Mouse (Mus musculus) neural tube, embryonic 12.5 days (tissue): ENCODE results near the gene Col25a1. TPM values are rescaled to one million over a fixed set of nuclear protein-coding genes. Genes with fewer than 3 reads are reported as not detected.

Experiments used
- ATAC-seq: fragments of 200-750 bp; cut with Nextera tagmentation; 2 replicates; pipeline ENCODE4 v1.8.0; 2017; ENCODE audit warnings: low read depth, mild to moderate bottlenecking, moderate TSS enrichment, moderate library complexity; ENCODE audit not compliant: low FRiP score
- H3K27ac ChIP-seq: fragments of 300-500 bp; sonication (generic); 2 replicates; pipeline ENCODE4 v1.5.1; 2016
- H3K27me3 ChIP-seq: fragments of 300-500 bp; sonication (generic); replicated peaks from 2 replicates; pipeline ENCODE4 v1.6.1; 2016; ENCODE audit warnings: mild to moderate bottlenecking
- H3K36me3 ChIP-seq: fragments of 300-500 bp; sonication (generic); 2 replicates; pipeline ENCODE4 v1.6.1; 2016; ENCODE audit warnings: mild to moderate bottlenecking
- H3K4me1 ChIP-seq: fragments of 300-500 bp; sonication (generic); 2 replicates; pipeline ENCODE4 v1.6.1; 2016
- H3K4me2 ChIP-seq: fragments of 300-500 bp; sonication (generic); replicated peaks from 2 replicates; pipeline ENCODE4 v1.6.1; 2016; ENCODE audit warnings: mild to moderate bottlenecking
- H3K4me3 ChIP-seq: fragments of 300-500 bp; sonication (generic); 2 replicates; pipeline ENCODE4 v1.5.1; 2016
- H3K9ac ChIP-seq: fragments of 300-500 bp; sonication (generic); 2 replicates; pipeline ENCODE4 v1.6.1; 2016; ENCODE audit warnings: mild to moderate bottlenecking
- H3K9me3 ChIP-seq: fragments of 300-500 bp; sonication (generic); 2 replicates; pipeline ENCODE4 v1.6.1; 2016; ENCODE audit warnings: mild to moderate bottlenecking
- WGBS: fragments of 180-500 bp; shearing (Covaris S2); methylation state at CpG from one replicate; pipeline ENCODE4 v1.1.7; 2016; 5-methylcytosine and 5-hydroxymethylcytosine counted together
- polyA plus RNA-seq: library from polyadenylated mRNA; unstranded; fragments of >200 nt; fragmentation: Nextera tagmentation; extraction: Ambion mirVana; gene quantifications from 2 replicates; pipeline ENCODE4 v1.2.1, GENCODE M21; 2016

Col25a1 gene
- polyA plus RNA-seq, 1 experiment from 2014 or later, result 5.4 TPM

GRCm38 (mm10) chr3:130300530-130300929 is 169.2 kb downstream of the Col25a1 start:
- ATAC-seq, result no peak
- H3K4me3 ChIP-seq, result no peak overlapping the region
- no peaks in the 10 kb centered on the region for H3K27me3 ChIP-seq
- no peak overlapping the region for H3K9ac ChIP-seq
- no peak overlapping the region for H3K4me2 ChIP-seq
- WGBS, result 85% methylated on average over 3 of the region's 3 CpGs
- no peaks in the 10 kb centered on the region for H3K4me1 ChIP-seq
- no peaks in the 10 kb centered on the region for H3K36me3 ChIP-seq
- no peak overlapping the region for H3K27ac ChIP-seq
- no peaks in the 10 kb centered on the region for H3K9me3 ChIP-seq

- H3K27me3 ChIP-seq, result no peaks in the 10 kb centered on the region
- no peak overlapping the region for H3K4me2 ChIP-seq
- WGBS, result 77% methylated on average over 12 of the region's 12 CpGs
- no peak overlapping the region for H3K27ac ChIP-seq
- H3K4me1 ChIP-seq, result no peaks in the 10 kb centered on the region
- H3K9me3 ChIP-seq, result no peaks in the 10 kb centered on the region
- no peak overlapping the region for H3K9ac ChIP-seq
- no peak overlapping the region for H3K4me3 ChIP-seq
- no peaks in the 10 kb centered on the region for H3K36me3 ChIP-seq
- ATAC-seq, result no peak
Measured at GRCm38 (mm10) chr3:130303597-130303996, 172.3 kb downstream of the Col25a1 start.

GRCm38 (mm10) chr3:130304827-130305226 is 173.5 kb downstream of the Col25a1 start:
- Histone ChIP-seq H3K36me3 (no peaks in the 10 kb centered on the region), H3K4me2 (no peak overlapping the region), H3K27me3 (no peaks in the 10 kb centered on the region), H3K27ac (no peak overlapping the region), H3K4me1 (peaks cover under 1% of the 10 kb centered on the region; the same call in 1 of the 2 replicates), H3K9me3 (no peaks in the 10 kb centered on the region), H3K4me3 (no peak overlapping the region), H3K9ac (no peak overlapping the region)
- WGBS, result 78% methylated on average over 9 of the region's 9 CpGs
- ATAC-seq, result no peak

GRCm38 (mm10) chr3:130305686-130306085 is 174.4 kb downstream of the Col25a1 start:
- WGBS, result 72% methylated on average over 9 of the region's 9 CpGs
- Histone ChIP-seq H3K27me3 (no peaks in the 10 kb centered on the region), H3K9me3 (no peaks in the 10 kb centered on the region), H3K27ac (no peak overlapping the region), H3K4me2 (no peak overlapping the region), H3K9ac (no peak overlapping the region), H3K4me1 (peaks cover 9% of the 10 kb centered on the region), H3K36me3 (no peaks in the 10 kb centered on the region), H3K4me3 (no peak overlapping the region)
- no peak for ATAC-seq

GRCm38 (mm10) chr3:130309277-130309676 is 178.0 kb downstream of the Col25a1 start:
- Histone ChIP-seq H3K9ac (no peak overlapping the region), H3K36me3 (no peaks in the 10 kb centered on the region), H3K4me1 (peaks cover 13% of the 10 kb centered on the region), H3K4me2 (no peak overlapping the region), H3K27ac (no peak overlapping the region), H3K4me3 (no peak overlapping the region), H3K27me3 (no peaks in the 10 kb centered on the region), H3K9me3 (no peaks in the 10 kb centered on the region)
- no peak for ATAC-seq
- 76% methylated on average over 4 of the region's 4 CpGs for WGBS

- peak overlapping the region; percentile 10; the same call in 1 of the 2 replicates for H3K4me2 ChIP-seq
- no peak overlapping the region for H3K9ac ChIP-seq
- no peak overlapping the region for H3K4me3 ChIP-seq
- ATAC-seq, result peak; percentile 85
- H3K36me3 ChIP-seq, result no peaks in the 10 kb centered on the region
- H3K27ac ChIP-seq, result no peak overlapping the region
- WGBS, result 42% methylated on average over 14 of the region's 14 CpGs
- H3K4me1 ChIP-seq, result peaks cover 13% of the 10 kb centered on the region
- H3K9me3 ChIP-seq, result no peaks in the 10 kb centered on the region
- H3K27me3 ChIP-seq, result no peaks in the 10 kb centered on the region
Measured at GRCm38 (mm10) chr3:130310694-130311305, 179.5 kb downstream of the Col25a1 start.

GRCm38 (mm10) chr3:130313246-130313645 is 181.9 kb downstream of the Col25a1 start:
- no peak for ATAC-seq
- WGBS, result 93% methylated on average over 6 of the region's 6 CpGs

GRCm38 (mm10) chr3:130327039-130328015 is 196.0 kb downstream of the Col25a1 start:
- 54% methylated on average over 13 of the region's 13 CpGs for WGBS
- no peak overlapping the region for H3K4me3 ChIP-seq
- no peak for ATAC-seq

More at GRCm38 (mm10) chr3:130313246-130313645, 181.9 kb downstream of the Col25a1 start:
- no peaks in the 10 kb centered on the region for H3K27me3 ChIP-seq
- no peak overlapping the region for H3K4me3 ChIP-seq
- H3K4me2 ChIP-seq, result no peak overlapping the region
- peaks cover 13% of the 10 kb centered on the region for H3K4me1 ChIP-seq
- H3K27ac ChIP-seq, result no peak overlapping the region
- no peak overlapping the region for H3K9ac ChIP-seq
- H3K9me3 ChIP-seq, result no peaks in the 10 kb centered on the region
- no peaks in the 10 kb centered on the region for H3K36me3 ChIP-seq

GRCm38 (mm10) chr3:130328909-130329308 is 197.6 kb downstream of the Col25a1 start:
- H3K9me3 ChIP-seq, result no peaks in the 10 kb centered on the region
- no peak overlapping the region for H3K9ac ChIP-seq
- no peak for ATAC-seq
- 90% methylated on average over 9 of the region's 9 CpGs for WGBS
- H3K4me2 ChIP-seq, result no peak overlapping the region
- H3K27ac ChIP-seq, result no peak overlapping the region
- H3K27me3 ChIP-seq, result no peaks in the 10 kb centered on the region
- no peaks in the 10 kb centered on the region for H3K36me3 ChIP-seq
- H3K4me1 ChIP-seq, result no peaks in the 10 kb centered on the region
- no peak overlapping the region for H3K4me3 ChIP-seq

More at GRCm38 (mm10) chr3:130327039-130328015, 196.0 kb downstream of the Col25a1 start:
- no peak overlapping the region for H3K27ac ChIP-seq
- no peak overlapping the region for H3K9ac ChIP-seq
- no peaks in the 10 kb centered on the region for H3K27me3 ChIP-seq
- H3K4me2 ChIP-seq, result no peak overlapping the region
- H3K36me3 ChIP-seq, result no peaks in the 10 kb centered on the region
- no peaks in the 10 kb centered on the region for H3K4me1 ChIP-seq
- H3K9me3 ChIP-seq, result no peaks in the 10 kb centered on the region

GRCm38 (mm10) chr3:130329833-130330555 is 198.7 kb downstream of the Col25a1 start:
- ATAC-seq, result no peak
- Histone ChIP-seq H3K27me3 (no peaks in the 10 kb centered on the region), H3K9me3 (no peaks in the 10 kb centered on the region), H3K4me3 (no peak overlapping the region), H3K4me1 (no peaks in the 10 kb centered on the region), H3K27ac (no peak overlapping the region), H3K9ac (no peak overlapping the region), H3K4me2 (no peak overlapping the region), H3K36me3 (no peaks in the 10 kb centered on the region)
- 95% methylated on average over 9 of the region's 9 CpGs for WGBS

- H3K27ac ChIP-seq, result no peak overlapping the region
- H3K4me3 ChIP-seq, result no peak overlapping the region
- no peak for ATAC-seq
- H3K9me3 ChIP-seq, result no peaks in the 10 kb centered on the region
- H3K9ac ChIP-seq, result no peak overlapping the region
- 94% methylated on average over 3 of the region's 3 CpGs for WGBS
- H3K4me1 ChIP-seq, result no peaks in the 10 kb centered on the region
- H3K27me3 ChIP-seq, result no peaks in the 10 kb centered on the region
- H3K4me2 ChIP-seq, result no peak overlapping the region
- H3K36me3 ChIP-seq, result no peaks in the 10 kb centered on the region
Measured at GRCm38 (mm10) chr3:130330556-130330950, 199.3 kb downstream of the Col25a1 start.

GRCm38 (mm10) chr3:130332347-130332913 is 201.1 kb downstream of the Col25a1 start:
- H3K4me3 ChIP-seq, result no peak overlapping the region
- no peak overlapping the region for H3K9ac ChIP-seq
- WGBS, result 72% methylated on average over 3 of the region's 3 CpGs
- no peaks in the 10 kb centered on the region for H3K9me3 ChIP-seq
- H3K27me3 ChIP-seq, result no peaks in the 10 kb centered on the region
- no peak overlapping the region for H3K4me2 ChIP-seq
- H3K36me3 ChIP-seq, result no peaks in the 10 kb centered on the region
- ATAC-seq, result no peak
- H3K27ac ChIP-seq, result no peak overlapping the region
- no peaks in the 10 kb centered on the region for H3K4me1 ChIP-seq
